Mouse (Mus musculus) intestine, embryonic 16.5 days (tissue): ENCODE data around the gene Bdh1. TPM values are rescaled to one million over a fixed set of nuclear protein-coding genes. Genes with fewer than 3 reads are reported as not detected.

Source experiments
- ATAC-seq: fragments of 200-750 bp; cut with Nextera tagmentation; 2 replicates; pipeline ENCODE4 v1.8.0; 2017; ENCODE audit warnings: moderate TSS enrichment, moderate library complexity
- H3K27ac ChIP-seq: fragments of 300-500 bp; sonication (generic); 2 replicates; pipeline ENCODE4 v1.5.1; 2014; ENCODE audit warnings: mild to moderate bottlenecking, low read length
- H3K27me3 ChIP-seq: fragments of 300-500 bp; sonication (generic); replicated peaks from 2 replicates; pipeline ENCODE4 v1.6.1; 2014; ENCODE audit warnings: low read length, control low read depth, mixed read lengths; ENCODE audit not compliant: control insufficient read depth, insufficient read depth
- H3K36me3 ChIP-seq: fragments of 300-500 bp; sonication (generic); 2 replicates; pipeline ENCODE4 v1.6.1; 2014; ENCODE audit warnings: low read length, control low read depth; ENCODE audit not compliant: control insufficient read depth, insufficient read depth
- H3K4me1 ChIP-seq: fragments of 300-500 bp; sonication (generic); 2 replicates; pipeline ENCODE4 v1.6.1; 2014; ENCODE audit warnings: low read length, control low read depth, mixed read lengths; ENCODE audit not compliant: control insufficient read depth, insufficient read depth
- H3K4me2 ChIP-seq: fragments of 300-500 bp; sonication (generic); 2 replicates; pipeline ENCODE4 v1.6.1; 2014; ENCODE audit warnings: low read depth, low read length, control low read depth
- H3K4me3 ChIP-seq: fragments of 300-500 bp; sonication (generic); 2 replicates; pipeline ENCODE4 v1.5.1; 2014; ENCODE audit warnings: mild to moderate bottlenecking, low read length
- H3K9ac ChIP-seq: fragments of 300-500 bp; sonication (generic); 2 replicates; pipeline ENCODE4 v1.6.1; 2014; ENCODE audit warnings: low read depth, low read length
- H3K9me3 ChIP-seq: fragments of 300-500 bp; sonication (generic); 2 replicates; pipeline ENCODE4 v1.6.1; 2016; ENCODE audit warnings: low read length, control low read depth; ENCODE audit not compliant: control insufficient read depth
- WGBS: fragments of 180-500 bp; shearing (Covaris S2); extraction: QIAGEN DNeasy Blood & Tissue Kit; methylation state at CpG from one replicate; pipeline ENCODE4 v1.1.7; 2014; 5-methylcytosine and 5-hydroxymethylcytosine counted together
- polyA plus RNA-seq: library from polyadenylated mRNA; unstranded; fragments of >200 nt; fragmentation: Nextera tagmentation; extraction: Ambion mirVana; gene quantifications from 2 replicates; pipeline ENCODE4 v1.2.1, GENCODE M21; 2015

The Bdh1 gene
- polyA plus RNA-seq, 1 experiment from 2014 or later: 272 TPM

GRCm38 (mm10) chr16:31500532-31500931 is 78.5 kb downstream of the Bdh1 start:
- Histone ChIP-seq H3K9ac (no peak overlapping the region), H3K4me2 (no peak overlapping the region), H3K4me3 (no peak overlapping the region), H3K4me1 (peaks cover 14% of the 10 kb centered on the region), H3K36me3 (no peaks in the 10 kb centered on the region), H3K27me3 (no peaks in the 10 kb centered on the region), H3K9me3 (no peaks in the 10 kb centered on the region), H3K27ac (no peak overlapping the region)
- 67% methylated on average over 3 of the region's 3 CpGs for WGBS
- ATAC-seq: no peak

GRCm38 (mm10) chr16:31500969-31501750 is 79.1 kb downstream of the Bdh1 start:
- Histone ChIP-seq H3K4me2 (no peak overlapping the region), H3K4me1 (peaks cover 14% of the 10 kb centered on the region), H3K9ac (no peak overlapping the region), H3K27me3 (no peaks in the 10 kb centered on the region), H3K36me3 (no peaks in the 10 kb centered on the region), H3K4me3 (no peak overlapping the region), H3K27ac (no peak overlapping the region), H3K9me3 (no peaks in the 10 kb centered on the region)
- 64% methylated on average over 14 of the region's 14 CpGs for WGBS
- ATAC-seq: no peak

GRCm38 (mm10) chr16:31501751-31502365 is 79.8 kb downstream of the Bdh1 start:
- no peaks in the 10 kb centered on the region for H3K9me3 ChIP-seq
- no peaks in the 10 kb centered on the region for H3K36me3 ChIP-seq
- no peak overlapping the region for H3K9ac ChIP-seq
- H3K4me3 ChIP-seq: no peak overlapping the region
- H3K4me1 ChIP-seq: peaks cover 18% of the 10 kb centered on the region
- no peaks in the 10 kb centered on the region for H3K27me3 ChIP-seq
- no peak overlapping the region for H3K4me2 ChIP-seq
- WGBS: 67% methylated on average over 14 of the region's 14 CpGs
- H3K27ac ChIP-seq: no peak overlapping the region
- no peak for ATAC-seq

GRCm38 (mm10) chr16:31506665-31507456 is 84.8 kb downstream of the Bdh1 start:
- peak overlapping the region; percentile 25; the same call in 1 of the 2 replicates for H3K4me3 ChIP-seq
- peak overlapping the region; percentile 42 for H3K4me2 ChIP-seq
- no peaks in the 10 kb centered on the region for H3K36me3 ChIP-seq
- H3K9me3 ChIP-seq: no peaks in the 10 kb centered on the region
- H3K27me3 ChIP-seq: no peaks in the 10 kb centered on the region
- WGBS: 35% methylated on average over 10 of the region's 10 CpGs
- H3K9ac ChIP-seq: 0 out of 2 replicates have a peak overlapping the region, but pooled peaks have one; percentile 24
- H3K4me1 ChIP-seq: peaks cover 29% of the 10 kb centered on the region
- H3K27ac ChIP-seq: peak overlapping the region; percentile 94
- ATAC-seq: peak; percentile 84

DNA sequence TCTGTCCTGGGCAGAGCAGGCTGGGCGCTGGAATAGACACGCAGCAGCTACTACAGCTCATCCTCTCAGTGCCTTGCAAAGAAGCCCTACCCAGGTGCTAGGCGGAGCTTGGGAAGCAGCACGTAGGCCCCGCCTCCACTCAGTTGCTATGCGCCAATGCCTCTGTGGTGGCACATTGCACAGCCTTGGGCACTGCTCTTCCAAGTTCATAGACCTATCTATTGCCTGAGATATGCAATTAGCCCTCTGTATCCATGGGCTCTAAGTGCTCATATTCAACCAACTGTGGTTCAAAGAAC is 85.3 kb downstream of the Bdh1 start:
- H3K4me3 ChIP-seq: peak overlapping the region; percentile 25; the same call in 1 of the 2 replicates
- peak; percentile 67 for ATAC-seq
- H3K4me1 ChIP-seq: peaks cover 29% of the 10 kb centered on the region
- no peaks in the 10 kb centered on the region for H3K9me3 ChIP-seq
- 41% methylated on average over 6 of the region's 6 CpGs for WGBS
- H3K9ac ChIP-seq: no peak overlapping the region
- H3K27ac ChIP-seq: peak overlapping the region; percentile 94
- H3K27me3 ChIP-seq: no peaks in the 10 kb centered on the region
- H3K4me2 ChIP-seq: peak overlapping the region; percentile 42
- no peaks in the 10 kb centered on the region for H3K36me3 ChIP-seq

- Histone ChIP-seq H3K4me2 (peak overlapping the region; percentile 54), H3K4me1 (peaks cover 29% of the 10 kb centered on the region), H3K36me3 (no peaks in the 10 kb centered on the region), H3K4me3 (peak overlapping the region; percentile 4; the same call in 1 of the 2 replicates), H3K9me3 (no peaks in the 10 kb centered on the region), H3K27ac (peak overlapping the region; percentile 94), H3K9ac (peak overlapping the region; percentile 60), H3K27me3 (no peaks in the 10 kb centered on the region)
- 43% methylated on average over 14 of the region's 14 CpGs for WGBS
- ATAC-seq: peak; percentile 45
Observed at GRCm38 (mm10) chr16:31507794-31508526, 85.9 kb downstream of the Bdh1 start.

Other genes starting within 250 kb of the Bdh1 start
- gene Acap2, start 221.0 kb upstream of the Bdh1 start, polyA plus RNA-seq: 14.7 and 17.7 TPM in 2 replicates
- 76.2 and 84.2 TPM in 2 replicates for gene Ppp1r2, start 147.0 kb upstream of the Bdh1 start, polyA plus RNA-seq
- gene Apod, start 107.5 kb upstream of the Bdh1 start, polyA plus RNA-seq: 0.82 and 0.83 TPM in 2 replicates
- gene Dlg1, start 241.2 kb downstream of the Bdh1 start, polyA plus RNA-seq: 14.1 and 17.1 TPM in 2 replicates